Mouse (Mus musculus): ENCODE data around the gene Gm4340. TPM values are rescaled to one million over a fixed set of nuclear protein-coding genes. Genes with fewer than 3 reads are reported as not detected.

The Gm4340 gene
- polyA plus RNA-seq, 2 experiments = not detected

- WGBS = 79% methylated on average over 1 of the region's 1 CpGs
- no peak for ATAC-seq (ENCODE audit: low FRiP score, low read depth)
- no peaks in the 10 kb centered on the region for H3K9me3 ChIP-seq (ENCODE audit: control insufficient read depth, low read length)
Observed at GRCm38 (mm10) chr10:104209655-104210054, 15.8 kb downstream of the Gm4340 start.

GRCm38 (mm10) chr10:104210268-104210990, 16.6 kb downstream of the Gm4340 start:
- H3K4me3 ChIP-seq (replicated peaks; ENCODE audit: low read length) = no peak overlapping the region
- H3K9me3 ChIP-seq (ENCODE audit: control insufficient read depth, low read length) = no peaks in the 10 kb centered on the region
- no peaks in the 10 kb centered on the region for H3K36me3 ChIP-seq (ENCODE audit: control insufficient read depth, insufficient read depth, low read length)
- no peak for TF ChIP-seq POLR2A (IDR thresholded peaks at IDR 0.05; ENCODE audit: borderline replicate concordance, extremely low read depth, insufficient read depth, insufficient read length)
- H3K4me1 ChIP-seq (ENCODE audit: control insufficient read depth, insufficient read depth, low read length) = no peaks in the 10 kb centered on the region
- no peaks in the 10 kb centered on the region for H3K27me3 ChIP-seq (ENCODE audit: control insufficient read depth, insufficient read depth, low read length)
- no peak overlapping the region for H3K27ac ChIP-seq (replicated peaks; ENCODE audit: low read depth, low read length)
- ATAC-seq (ENCODE audit: low FRiP score, low read depth) (no peak), DNase-seq (ENCODE audit: low spot score) (no peak)
- no peak overlapping the region for H3K4me2 ChIP-seq (replicated peaks; ENCODE audit: low read depth, low read length, severe bottlenecking)
- 58% methylated on average over 3 of the region's 3 CpGs for WGBS
- H3K9ac ChIP-seq (ENCODE audit: low read depth, low read length, severe bottlenecking) = no peak overlapping the region

More at GRCm38 (mm10) chr10:104209655-104210054, 15.8 kb downstream of the Gm4340 start:
- H3K36me3 ChIP-seq (ENCODE audit: control insufficient read depth, insufficient read depth, low read length) = no peaks in the 10 kb centered on the region
- H3K27ac ChIP-seq (replicated peaks; ENCODE audit: low read depth, low read length) = no peak overlapping the region
- H3K9ac ChIP-seq (ENCODE audit: low read depth, low read length, severe bottlenecking) = no peak overlapping the region
- H3K4me2 ChIP-seq (replicated peaks; ENCODE audit: low read depth, low read length, severe bottlenecking) = no peak overlapping the region
- TF ChIP-seq POLR2A (IDR thresholded peaks at IDR 0.05; ENCODE audit: borderline replicate concordance, extremely low read depth, insufficient read depth, insufficient read length) = no peak
- no peak overlapping the region for H3K4me3 ChIP-seq (replicated peaks; ENCODE audit: low read length)
- H3K27me3 ChIP-seq (ENCODE audit: control insufficient read depth, insufficient read depth, low read length) = no peaks in the 10 kb centered on the region
- no peaks in the 10 kb centered on the region for H3K4me1 ChIP-seq (ENCODE audit: control insufficient read depth, insufficient read depth, low read length)
- no peak for DNase-seq (ENCODE audit: low spot score)

- DNase-seq (ENCODE audit: low spot score) (no peak), ATAC-seq (ENCODE audit: low FRiP score, low read depth) (no peak)
- Histone ChIP-seq H3K36me3 (ENCODE audit: control insufficient read depth, insufficient read depth, low read length) (no peaks in the 10 kb centered on the region), H3K27ac (replicated peaks; ENCODE audit: low read depth, low read length) (no peak overlapping the region), H3K4me2 (replicated peaks; ENCODE audit: low read depth, low read length, severe bottlenecking) (no peak overlapping the region), H3K9ac (ENCODE audit: low read depth, low read length, severe bottlenecking) (no peak overlapping the region), H3K27me3 (ENCODE audit: control insufficient read depth, insufficient read depth, low read length) (no peaks in the 10 kb centered on the region), H3K4me3 (replicated peaks; ENCODE audit: low read length) (no peak overlapping the region), H3K4me1 (ENCODE audit: control insufficient read depth, insufficient read depth, low read length) (no peaks in the 10 kb centered on the region), H3K9me3 (ENCODE audit: control insufficient read depth, low read length) (no peaks in the 10 kb centered on the region)
- TF ChIP-seq POLR2A (IDR thresholded peaks at IDR 0.05; ENCODE audit: borderline replicate concordance, extremely low read depth, insufficient read depth, insufficient read length) = no peak
- 95% methylated on average over 5 of the region's 5 CpGs for WGBS
Observed at GRCm38 (mm10) chr10:104214527-104214926, 20.7 kb downstream of the Gm4340 start.

- no peak overlapping the region for H3K9ac ChIP-seq (ENCODE audit: low read depth, low read length, severe bottlenecking)
- H3K4me3 ChIP-seq (replicated peaks; ENCODE audit: low read length) = no peak overlapping the region
- DNase-seq (ENCODE audit: low spot score) (peak; percentile 37), ATAC-seq (ENCODE audit: low FRiP score, low read depth) (no peak)
- no peaks in the 10 kb centered on the region for H3K36me3 ChIP-seq (ENCODE audit: control insufficient read depth, insufficient read depth, low read length)
- no peaks in the 10 kb centered on the region for H3K4me1 ChIP-seq (ENCODE audit: control insufficient read depth, insufficient read depth, low read length)
- TF ChIP-seq POLR2A (IDR thresholded peaks at IDR 0.05; ENCODE audit: borderline replicate concordance, extremely low read depth, insufficient read depth, insufficient read length) = no peak
- H3K27me3 ChIP-seq (ENCODE audit: control insufficient read depth, insufficient read depth, low read length) = no peaks in the 10 kb centered on the region
- H3K9me3 ChIP-seq (ENCODE audit: control insufficient read depth, low read length) = peaks cover 5% of the 10 kb centered on the region
- H3K4me2 ChIP-seq (replicated peaks; ENCODE audit: low read depth, low read length, severe bottlenecking) = no peak overlapping the region
- WGBS = 61% methylated on average over 6 of the region's 6 CpGs
- H3K27ac ChIP-seq (replicated peaks; ENCODE audit: low read depth, low read length) = no peak overlapping the region
Observed at GRCm38 (mm10) chr10:104220303-104221021, 26.6 kb downstream of the Gm4340 start.

Other genes starting within 250 kb of the Gm4340 start
- gene Gm21293, start 51.1 kb upstream of the Gm4340 start, polyA plus RNA-seq (2012; rRNA removed) = not detected in 2 replicates
- not detected in 2 replicates for gene Gm21293, start 51.1 kb upstream of the Gm4340 start, polyA plus RNA-seq (2014; fragmentation: Nextera tagmentation; extraction: Ambion mirVana)
- not detected in 2 replicates for gene Gm6763, start 42.5 kb upstream of the Gm4340 start, polyA plus RNA-seq (2012; rRNA removed)
- not detected in 2 replicates for gene Gm6763, start 42.5 kb upstream of the Gm4340 start, polyA plus RNA-seq (2014; fragmentation: Nextera tagmentation; extraction: Ambion mirVana)
- not detected in 2 replicates for gene Gm8764, start 34.0 kb upstream of the Gm4340 start, polyA plus RNA-seq (2012; rRNA removed)
- gene Gm8764, start 34.0 kb upstream of the Gm4340 start, polyA plus RNA-seq (2014; fragmentation: Nextera tagmentation; extraction: Ambion mirVana) = not detected in 2 replicates
- not detected in 2 replicates for gene Gm21304, start 25.5 kb upstream of the Gm4340 start, polyA plus RNA-seq (2012; rRNA removed)
- not detected in 2 replicates for gene Gm21304, start 25.5 kb upstream of the Gm4340 start, polyA plus RNA-seq (2014; fragmentation: Nextera tagmentation; extraction: Ambion mirVana)
- gene Gm21312, start 17.0 kb upstream of the Gm4340 start, polyA plus RNA-seq (2012; rRNA removed) = 0.09 TPM in 1 of 2 replicates, not detected in the other
- gene Gm21312, start 17.0 kb upstream of the Gm4340 start, polyA plus RNA-seq (2014; fragmentation: Nextera tagmentation; extraction: Ambion mirVana) = not detected in 2 replicates
- gene Gm20765, start 8.5 kb upstream of the Gm4340 start, polyA plus RNA-seq (2012; rRNA removed) = 0.09 TPM in 1 of 2 replicates, not detected in the other
- not detected in 2 replicates for gene Gm20765, start 8.5 kb upstream of the Gm4340 start, polyA plus RNA-seq (2014; fragmentation: Nextera tagmentation; extraction: Ambion mirVana)